Mouse (Mus musculus) megakaryocyte, embryonic 14.5 days (primary cell): ENCODE measurements around the gene Cacybp.

Experiments
- FLI1 ChIP-seq: IDR thresholded peaks from 2 replicates; pipeline ENCODE4 v1.6.1; 2012; ENCODE audit warnings: low read length, inconsistent platforms, mixed read lengths
- GATA1 ChIP-seq: IDR thresholded peaks from 3 replicates; pipeline ENCODE4 v1.6.1; 2012; ENCODE audit warnings: mixed read lengths, low read length, inconsistent platforms, borderline replicate concordance

GRCm38 (mm10) chr1:160209844-160210243 is 2.8 kb downstream of the Cacybp start:
- TF ChIP-seq FLI1: no peak
- no peak for TF ChIP-seq GATA1
